Mouse (Mus musculus): ENCODE data around the gene Chrnb1. TPM values are rescaled to one million over a fixed set of nuclear protein-coding genes. Genes with fewer than 3 reads are reported as not detected.

Chrnb1 gene
- polyA plus RNA-seq, 1 experiment from 2014 or later: 1.2 TPM

DNA sequence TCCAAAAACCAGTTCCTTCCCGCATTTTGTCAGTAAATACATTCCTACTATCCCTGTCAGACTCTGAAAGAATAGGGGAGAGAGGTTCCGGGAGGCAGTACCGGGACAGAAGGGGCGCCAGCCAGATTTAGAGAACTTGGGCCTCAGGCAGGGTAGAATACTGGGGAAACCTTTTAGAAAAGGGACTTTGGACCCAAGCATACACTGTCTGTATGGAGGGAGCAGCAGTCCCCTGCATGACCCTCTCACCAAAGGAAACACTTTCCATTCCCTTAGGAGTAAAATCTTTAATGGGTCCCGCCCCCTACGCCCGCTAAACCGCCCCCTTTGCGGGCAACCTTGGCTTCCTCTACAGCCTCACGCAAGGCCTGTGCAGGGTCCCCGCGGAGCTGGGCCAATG is 7.6 kb upstream of the Chrnb1 start:
- peak overlapping the region; percentile 94 for H3K4me2 ChIP-seq
- peak overlapping the region; percentile 69 for H3K4me3 ChIP-seq
- peaks cover 61% of the 10 kb centered on the region for H3K4me1 ChIP-seq (replicated peaks)
- no peaks in the 10 kb centered on the region for H3K36me3 ChIP-seq
- peak overlapping the region; percentile 78 for H3K27ac ChIP-seq (replicated peaks)
- H3K27me3 ChIP-seq: peaks cover 24% of the 10 kb centered on the region
- no peak for ATAC-seq (ENCODE audit: low FRiP score, low read depth)
- WGBS: 2% methylated on average over 12 of the region's 12 CpGs
- peak overlapping the region; percentile 69 for H3K9ac ChIP-seq
- H3K9me3 ChIP-seq: no peaks in the 10 kb centered on the region

- no peaks in the 10 kb centered on the region for H3K9me3 ChIP-seq
- peaks cover 61% of the 10 kb centered on the region for H3K4me1 ChIP-seq (replicated peaks)
- peak overlapping the region; percentile 69 for H3K9ac ChIP-seq
- H3K4me3 ChIP-seq: peak overlapping the region; percentile 69
- ATAC-seq (ENCODE audit: low FRiP score, low read depth): peak; percentile 25; the same call in 1 of the 2 replicates
- H3K27ac ChIP-seq (replicated peaks): peak overlapping the region; percentile 78
- H3K4me2 ChIP-seq: peak overlapping the region; percentile 94
- WGBS: 0% methylated on average over 33 of the region's 33 CpGs
- peaks cover 24% of the 10 kb centered on the region for H3K27me3 ChIP-seq
- H3K36me3 ChIP-seq: no peaks in the 10 kb centered on the region
Observed at GRCm38 (mm10) chr11:69802648-69803105, 6.9 kb upstream of the Chrnb1 start.

DNA sequence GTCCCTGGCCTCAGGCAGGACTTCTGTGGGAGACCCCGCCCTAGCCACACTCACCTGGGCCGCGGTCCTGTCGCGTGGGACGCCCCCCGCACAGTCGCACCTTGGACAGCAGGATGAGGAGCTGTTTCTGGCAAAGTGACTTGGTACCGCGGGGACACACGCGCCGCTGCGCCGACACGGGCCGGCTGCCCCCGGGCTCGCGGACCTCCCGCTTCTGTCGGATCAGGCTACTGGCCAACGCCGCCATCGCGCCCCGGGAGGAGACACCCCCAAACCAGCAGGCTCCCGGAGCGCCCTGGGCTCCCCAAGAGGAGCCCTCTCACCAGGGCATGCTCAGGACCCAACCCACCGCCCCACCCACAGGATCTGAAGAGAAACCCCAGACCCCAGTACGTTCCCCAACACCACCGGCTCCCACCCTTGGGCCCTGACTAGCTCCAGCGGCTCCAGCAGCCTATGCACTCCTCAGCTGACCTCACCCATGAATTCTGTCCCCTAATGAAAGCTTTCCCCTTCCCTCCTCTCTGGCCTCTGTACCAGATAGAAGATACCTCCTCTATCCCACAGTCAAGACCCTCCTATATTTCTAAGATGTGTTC is 5.7 kb upstream of the Chrnb1 start, which contains the start of gene Fgf11:
TSS of gene Fgf11 (minus strand) at position 479 of the 599 bp plus-strand sequence.
- Histone ChIP-seq H3K27ac (replicated peaks) (peak within 1 kb of the TSS; percentile 96), H3K27me3 (peaks cover 23% of the 10 kb centered on the region), H3K4me1 (replicated peaks) (peaks cover 61% of the 10 kb centered on the region), H3K9me3 (no peaks in the 10 kb centered on the region), H3K4me2 (peak within 1 kb of the TSS; percentile 94), H3K36me3 (no peaks in the 10 kb centered on the region), H3K9ac (peak within 1 kb of the TSS; percentile 69), H3K4me3 (peak within 1 kb of the TSS; percentile 69)
- WGBS: under 1% methylated on average over 33 of the region's 33 CpGs
- ATAC-seq (ENCODE audit: low FRiP score, low read depth): no peak

GRCm38 (mm10) chr11:69800392-69801197 is 4.9 kb upstream of the Chrnb1 start:
- Histone ChIP-seq H3K27me3 (peaks cover 14% of the 10 kb centered on the region), H3K4me3 (peak overlapping the region; percentile 69), H3K36me3 (no peaks in the 10 kb centered on the region), H3K9ac (peak overlapping the region; percentile 69), H3K9me3 (no peaks in the 10 kb centered on the region), H3K27ac (replicated peaks) (peak overlapping the region; percentile 96), H3K4me2 (peak overlapping the region; percentile 94), H3K4me1 (replicated peaks) (peaks cover 66% of the 10 kb centered on the region)
- ATAC-seq (ENCODE audit: low FRiP score, low read depth): peak; percentile 81
- 0% methylated on average over 36 of the region's 36 CpGs for WGBS

DNA sequence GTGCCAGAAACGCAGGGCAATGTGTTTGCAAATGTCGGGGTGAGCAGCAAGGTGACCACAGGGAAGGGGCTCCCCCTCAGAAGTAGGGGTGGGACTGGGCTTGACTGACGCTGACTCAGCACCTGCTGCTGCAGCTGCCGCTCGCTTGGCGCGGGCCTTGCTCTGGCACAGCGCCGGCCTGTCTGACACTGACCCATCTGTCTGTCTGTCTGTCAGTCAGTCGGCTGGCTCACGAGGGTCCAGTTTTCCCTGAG is 4.3 kb upstream of the Chrnb1 start:
- peak; percentile 2; the same call in 1 of the 2 replicates for ATAC-seq (ENCODE audit: low FRiP score, low read depth)
- H3K27ac ChIP-seq (replicated peaks): peak overlapping the region; percentile 96
- H3K9ac ChIP-seq: peak overlapping the region; percentile 69
- H3K27me3 ChIP-seq: peaks cover 10% of the 10 kb centered on the region
- whole genome bisulfite sequencing: 1% methylated on average over 11 of the region's 11 CpGs
- peak overlapping the region; percentile 69 for H3K4me3 ChIP-seq
- H3K4me2 ChIP-seq: peak overlapping the region; percentile 94
- no peaks in the 10 kb centered on the region for H3K36me3 ChIP-seq
- H3K9me3 ChIP-seq: no peaks in the 10 kb centered on the region
- H3K4me1 ChIP-seq (replicated peaks): peaks cover 70% of the 10 kb centered on the region

GRCm38 (mm10) chr11:69799394-69800137 is 3.8 kb upstream of the Chrnb1 start:
- Histone ChIP-seq H3K9me3 (no peaks in the 10 kb centered on the region), H3K27ac (replicated peaks) (peak overlapping the region; percentile 96), H3K4me1 (replicated peaks) (peaks cover 68% of the 10 kb centered on the region), H3K9ac (peak overlapping the region; percentile 69), H3K27me3 (peaks cover 5% of the 10 kb centered on the region), H3K4me3 (peak overlapping the region; percentile 69), H3K4me2 (peak overlapping the region; percentile 94), H3K36me3 (no peaks in the 10 kb centered on the region)
- 15% methylated on average over 12 of the region's 12 CpGs for WGBS
- no peak for ATAC-seq (ENCODE audit: low FRiP score, low read depth)

GRCm38 (mm10) chr11:69797924-69798323 is 2.2 kb upstream of the Chrnb1 start:
- peaks cover 17% of the 10 kb centered on the region; the same call in 1 of the 2 replicates for H3K27me3 ChIP-seq

DNA sequence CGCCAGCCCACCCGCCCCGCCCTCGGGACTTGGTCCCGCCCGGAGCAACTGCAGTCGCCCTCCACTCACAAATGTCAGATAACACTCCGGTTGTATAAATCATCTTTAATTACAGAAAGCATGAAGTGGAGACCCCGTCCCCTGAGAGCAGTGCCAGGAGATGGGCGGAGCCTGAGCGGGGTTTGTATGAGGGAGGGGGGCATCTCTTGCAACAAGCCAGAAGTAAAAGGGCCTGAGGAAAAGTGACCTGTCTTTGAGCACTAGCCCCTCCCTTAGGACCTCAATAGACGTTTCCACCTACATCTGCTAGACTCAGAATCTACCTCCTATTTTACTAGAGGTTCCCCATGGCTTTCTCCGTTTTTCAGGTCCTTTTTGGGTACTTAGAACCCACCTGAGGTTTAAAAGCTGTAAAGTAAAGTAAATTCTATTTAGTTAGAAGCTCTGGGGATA is 266 bp upstream of the Chrnb1 start:
- ATAC-seq (ENCODE audit: low FRiP score, low read depth): no peak
- WGBS: 4% methylated on average over 13 of the region's 13 CpGs
- H3K27ac ChIP-seq (replicated peaks): no peak overlapping the region
- peaks cover 32% of the 10 kb centered on the region for H3K4me1 ChIP-seq (replicated peaks)
- H3K27me3 ChIP-seq: peaks cover 17% of the 10 kb centered on the region; the same call in 1 of the 2 replicates
- no peaks in the 10 kb centered on the region for H3K9me3 ChIP-seq
- peak overlapping the region; percentile 47 for H3K4me3 ChIP-seq
- H3K36me3 ChIP-seq: no peaks in the 10 kb centered on the region
- peak overlapping the region; percentile 89 for H3K4me2 ChIP-seq
- H3K9ac ChIP-seq: no peak overlapping the region

More at GRCm38 (mm10) chr11:69797924-69798323, 2.2 kb upstream of the Chrnb1 start:
- no peaks in the 10 kb centered on the region for H3K36me3 ChIP-seq
- no peaks in the 10 kb centered on the region for H3K9me3 ChIP-seq
- 74% methylated on average over 7 of the region's 7 CpGs for WGBS
- H3K9ac ChIP-seq: no peak overlapping the region
- no peak for ATAC-seq (ENCODE audit: low FRiP score, low read depth)
- no peak overlapping the region for H3K4me2 ChIP-seq
- no peak overlapping the region for H3K27ac ChIP-seq (replicated peaks)
- peaks cover 51% of the 10 kb centered on the region for H3K4me1 ChIP-seq (replicated peaks)
- no peak overlapping the region for H3K4me3 ChIP-seq

GRCm38 (mm10) chr11:69793429-69793828 is 2.3 kb downstream of the Chrnb1 start:
- Histone ChIP-seq H3K4me3 (no peak overlapping the region), H3K4me1 (replicated peaks) (peaks cover 12% of the 10 kb centered on the region), H3K27ac (replicated peaks) (no peak overlapping the region), H3K4me2 (no peak overlapping the region), H3K9ac (no peak overlapping the region), H3K27me3 (peaks cover 17% of the 10 kb centered on the region; the same call in 1 of the 2 replicates), H3K9me3 (no peaks in the 10 kb centered on the region), H3K36me3 (no peaks in the 10 kb centered on the region)
- no peak for ATAC-seq (ENCODE audit: low FRiP score, low read depth)
- WGBS: 73% methylated on average over 5 of the region's 5 CpGs

DNA sequence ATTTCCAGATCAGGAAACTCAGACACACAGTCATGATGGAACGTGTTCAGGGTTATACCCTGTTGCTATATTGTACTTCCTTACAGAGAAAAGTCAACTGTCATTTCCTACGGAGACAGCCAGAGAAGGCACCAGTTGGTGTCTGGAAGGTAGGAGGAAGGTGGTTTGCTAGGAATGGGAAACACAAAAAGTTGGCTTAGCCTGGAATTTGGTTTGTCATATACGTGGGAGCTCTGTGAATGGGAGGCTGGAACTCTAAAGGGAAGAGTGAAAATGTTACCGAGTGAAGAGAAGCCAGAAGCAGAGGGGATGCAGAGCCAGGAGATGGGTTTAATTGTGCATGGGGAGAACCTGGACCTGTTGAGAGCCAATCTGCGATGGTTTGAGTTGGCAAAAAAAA is 4.3 kb downstream of the Chrnb1 start:
- no peak overlapping the region for H3K4me3 ChIP-seq
- no peak overlapping the region for H3K27ac ChIP-seq (replicated peaks)
- H3K4me2 ChIP-seq: no peak overlapping the region
- ATAC-seq (ENCODE audit: low FRiP score, low read depth): no peak
- H3K27me3 ChIP-seq: 0 out of 2 replicates have a peak, but pooled peaks cover 13% of the 10 kb centered on the region
- WGBS: 74% methylated on average over 5 of the region's 5 CpGs
- H3K9ac ChIP-seq: no peak overlapping the region
- H3K9me3 ChIP-seq: no peaks in the 10 kb centered on the region
- H3K4me1 ChIP-seq (replicated peaks): peaks cover 12% of the 10 kb centered on the region
- H3K36me3 ChIP-seq: no peaks in the 10 kb centered on the region

GRCm38 (mm10) chr11:69789431-69789830 is 6.3 kb downstream of the Chrnb1 start:
- Histone ChIP-seq H3K36me3 (no peaks in the 10 kb centered on the region), H3K4me3 (no peak overlapping the region), H3K27ac (replicated peaks) (no peak overlapping the region), H3K9ac (no peak overlapping the region), H3K9me3 (no peaks in the 10 kb centered on the region), H3K4me1 (replicated peaks) (no peaks in the 10 kb centered on the region), H3K27me3 (0 out of 2 replicates have a peak, but pooled peaks cover 13% of the 10 kb centered on the region), H3K4me2 (no peak overlapping the region)
- ATAC-seq (ENCODE audit: low FRiP score, low read depth): no peak
- WGBS: 73% methylated on average over 5 of the region's 5 CpGs
